Mouse (Mus musculus) cerebellum, adult 2 months (tissue): ENCODE results near the gene Vps13d.

Source experiments
- CTCF ChIP-seq: fragments of 200-500 bp; IDR thresholded peaks from 2 replicates; pipeline ENCODE4 v1.5.1; 2011; ENCODE audit warnings: low read depth, mild to moderate bottlenecking, control low read depth, low read length, moderate library complexity, borderline replicate concordance; ENCODE audit not compliant: insufficient read depth
- POLR2A ChIP-seq: fragments of 200-500 bp; IDR thresholded peaks from 2 replicates; pipeline ENCODE4 v1.6.1; 2011; ENCODE audit warnings: low read length, control low read depth, borderline replicate concordance; ENCODE audit not compliant: insufficient read depth

- TF ChIP-seq CTCF: no peak
- no peak for TF ChIP-seq POLR2A
These were observed 172.0 kb downstream of the Vps13d start for GRCm38 (mm10) chr4:145022815-145023214.
